Mouse (Mus musculus): Measurements from ENCODE around the gene Atad1. TPM values are rescaled to one million over a fixed set of nuclear protein-coding genes. Genes with fewer than 3 reads are reported as not detected.

Gene Atad1
- polyA plus RNA-seq, 1 experiment from 2014 or later: 54.5 TPM

DNA sequence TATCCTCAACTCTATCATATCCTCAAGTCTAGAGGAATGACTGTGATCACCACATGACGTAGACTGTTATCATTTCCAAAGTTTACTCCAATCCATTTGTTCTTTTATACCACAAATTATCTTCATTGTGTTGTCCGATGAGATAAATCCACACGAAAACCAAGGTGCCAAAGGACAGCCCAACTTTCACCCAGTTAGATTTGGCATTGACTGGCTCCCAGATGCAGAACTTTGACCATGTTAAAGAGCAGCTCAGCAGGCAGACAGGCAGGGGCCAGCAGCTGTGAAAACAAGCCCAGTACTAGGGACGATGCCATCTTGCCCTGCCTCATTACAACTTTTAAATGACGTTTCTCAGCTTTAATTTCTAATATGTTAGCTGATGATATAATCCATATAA, 80.2 kb downstream of the Atad1 start:
- no peak for ATAC-seq (ENCODE audit: insufficient number of reproducible peaks, low FRiP score, low TSS enrichment, low read depth)
- Histone ChIP-seq H3K9ac (no peak overlapping the region), H3K9me3 (no peaks in the 10 kb centered on the region), H3K4me3 (no peak overlapping the region), H3K4me1 (no peaks in the 10 kb centered on the region), H3K27me3 (no peaks in the 10 kb centered on the region), H3K27ac (no peak overlapping the region), H3K4me2 (no peak overlapping the region), H3K36me3 (peaks cover 23% of the 10 kb centered on the region; the same call in 1 of the 2 replicates)
- WGBS: 65% methylated on average over 5 of the region's 5 CpGs

GRCm38 (mm10) chr19:32653630-32654362, 85.8 kb downstream of the Atad1 start:
- H3K27ac ChIP-seq: no peak overlapping the region
- H3K27me3 ChIP-seq: no peaks in the 10 kb centered on the region
- 87% methylated on average over 7 of the region's 7 CpGs for WGBS
- no peaks in the 10 kb centered on the region for H3K4me1 ChIP-seq
- no peaks in the 10 kb centered on the region for H3K9me3 ChIP-seq
- H3K36me3 ChIP-seq: peaks cover 8% of the 10 kb centered on the region; the same call in 1 of the 2 replicates
- no peak overlapping the region for H3K4me2 ChIP-seq
- ATAC-seq (ENCODE audit: insufficient number of reproducible peaks, low FRiP score, low TSS enrichment, low read depth): no peak
- no peak overlapping the region for H3K4me3 ChIP-seq
- no peak overlapping the region for H3K9ac ChIP-seq

GRCm38 (mm10) chr19:32653122-32653521, 86.5 kb downstream of the Atad1 start:
- Histone ChIP-seq H3K4me2 (no peak overlapping the region), H3K4me3 (no peak overlapping the region), H3K9ac (no peak overlapping the region), H3K9me3 (no peaks in the 10 kb centered on the region), H3K4me1 (no peaks in the 10 kb centered on the region), H3K27ac (no peak overlapping the region), H3K36me3 (peaks cover 8% of the 10 kb centered on the region; the same call in 1 of the 2 replicates), H3K27me3 (no peaks in the 10 kb centered on the region)
- WGBS: 87% methylated on average over 5 of the region's 5 CpGs
- ATAC-seq (ENCODE audit: insufficient number of reproducible peaks, low FRiP score, low TSS enrichment, low read depth): no peak

- no peak for ATAC-seq (ENCODE audit: insufficient number of reproducible peaks, low FRiP score, low TSS enrichment, low read depth)
- H3K4me3 ChIP-seq: no peak overlapping the region
- no peak overlapping the region for H3K4me2 ChIP-seq
- H3K9ac ChIP-seq: no peak overlapping the region
- H3K4me1 ChIP-seq: no peaks in the 10 kb centered on the region
- no peaks in the 10 kb centered on the region for H3K9me3 ChIP-seq
- peaks cover 8% of the 10 kb centered on the region; the same call in 1 of the 2 replicates for H3K36me3 ChIP-seq
- no peak overlapping the region for H3K27ac ChIP-seq
- H3K27me3 ChIP-seq: no peaks in the 10 kb centered on the region
- 86% methylated on average over 5 of the region's 5 CpGs for WGBS
These were observed 88.5 kb downstream of the Atad1 start for GRCm38 (mm10) chr19:32651046-32651445.

- Histone ChIP-seq H3K9me3 (0 out of 2 replicates have a peak, but pooled peaks cover 5% of the 10 kb centered on the region), H3K27ac (no peak overlapping the region), H3K27me3 (no peaks in the 10 kb centered on the region), H3K36me3 (peaks cover 22% of the 10 kb centered on the region), H3K4me1 (no peaks in the 10 kb centered on the region), H3K9ac (no peak overlapping the region), H3K4me2 (no peak overlapping the region), H3K4me3 (no peak overlapping the region)
- no peak for ATAC-seq (ENCODE audit: insufficient number of reproducible peaks, low FRiP score, low TSS enrichment, low read depth)
- WGBS: 67% methylated on average over 10 of the region's 10 CpGs
These were observed 91.5 kb downstream of the Atad1 start for GRCm38 (mm10) chr19:32648019-32648571.

DNA sequence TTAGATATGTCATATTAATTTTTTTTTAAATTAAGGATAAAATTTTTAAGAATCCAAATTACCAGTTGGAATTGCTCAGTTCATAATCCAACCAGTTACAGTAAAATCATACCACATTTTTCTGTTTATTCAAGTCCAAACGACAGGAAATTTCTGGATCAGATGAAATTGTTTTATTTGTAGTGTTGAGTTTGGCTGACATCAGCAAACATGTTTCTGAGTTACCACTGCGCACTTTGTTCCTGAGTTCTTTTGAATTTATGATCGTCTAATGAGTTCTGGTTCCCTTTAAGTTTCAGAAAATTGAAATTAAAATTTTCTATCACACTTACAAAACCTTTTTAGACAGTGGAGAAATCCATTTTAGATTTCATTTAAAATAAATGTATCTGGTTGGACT, 93.2 kb downstream of the Atad1 start:
- no peak overlapping the region for H3K4me3 ChIP-seq

DNA sequence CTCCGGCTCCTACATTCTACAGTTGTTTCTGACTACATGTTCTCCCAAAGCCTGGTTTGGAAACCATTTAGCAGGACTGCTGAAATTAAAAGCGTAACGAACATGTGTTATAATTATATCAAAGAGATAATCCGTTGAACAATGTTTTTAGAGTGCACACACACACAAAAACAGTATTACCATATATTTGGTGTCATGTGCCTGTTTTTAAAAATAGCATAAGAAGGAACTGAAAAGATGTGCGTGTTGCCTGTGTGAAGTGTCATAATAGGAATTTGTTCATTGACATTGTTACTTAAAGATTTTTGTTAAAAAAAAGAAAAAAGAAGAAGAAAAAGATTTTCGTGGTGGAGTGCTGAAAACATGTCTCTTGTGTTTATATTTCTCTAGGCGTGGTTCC, 93.6 kb downstream of the Atad1 start:
- no peak overlapping the region for H3K27ac ChIP-seq
- H3K9ac ChIP-seq: no peak overlapping the region
- H3K9me3 ChIP-seq: 0 out of 2 replicates have a peak, but pooled peaks cover 5% of the 10 kb centered on the region
- no peak overlapping the region for H3K4me2 ChIP-seq
- no peak for ATAC-seq (ENCODE audit: insufficient number of reproducible peaks, low FRiP score, low TSS enrichment, low read depth)
- H3K4me3 ChIP-seq: no peak overlapping the region
- H3K27me3 ChIP-seq: no peaks in the 10 kb centered on the region
- 87% methylated on average over 7 of the region's 7 CpGs for WGBS
- 0 out of 2 replicates have a peak, but pooled peaks cover 2% of the 10 kb centered on the region for H3K4me1 ChIP-seq
- H3K36me3 ChIP-seq: peaks cover 36% of the 10 kb centered on the region

More for the DNA sequence above, 93.2 kb downstream of the Atad1 start:
- ATAC-seq (ENCODE audit: insufficient number of reproducible peaks, low FRiP score, low TSS enrichment, low read depth): no peak
- Histone ChIP-seq H3K4me2 (no peak overlapping the region), H3K4me1 (no peaks in the 10 kb centered on the region), H3K36me3 (peaks cover 32% of the 10 kb centered on the region), H3K27me3 (no peaks in the 10 kb centered on the region), H3K9ac (no peak overlapping the region), H3K9me3 (0 out of 2 replicates have a peak, but pooled peaks cover 5% of the 10 kb centered on the region), H3K27ac (no peak overlapping the region)
- WGBS: 81% methylated on average over 3 of the region's 3 CpGs

GRCm38 (mm10) chr19:32643642-32644041, 95.9 kb downstream of the Atad1 start:
- H3K9ac ChIP-seq: no peak overlapping the region
- no peaks in the 10 kb centered on the region for H3K27me3 ChIP-seq
- no peak overlapping the region for H3K27ac ChIP-seq
- H3K9me3 ChIP-seq: 0 out of 2 replicates have a peak, but pooled peaks cover 5% of the 10 kb centered on the region
- H3K4me1 ChIP-seq: 0 out of 2 replicates have a peak, but pooled peaks cover 2% of the 10 kb centered on the region
- no peak overlapping the region for H3K4me3 ChIP-seq
- 91% methylated on average over 3 of the region's 3 CpGs for WGBS
- ATAC-seq (ENCODE audit: insufficient number of reproducible peaks, low FRiP score, low TSS enrichment, low read depth): no peak
- H3K36me3 ChIP-seq: peaks cover 57% of the 10 kb centered on the region
- no peak overlapping the region for H3K4me2 ChIP-seq

DNA sequence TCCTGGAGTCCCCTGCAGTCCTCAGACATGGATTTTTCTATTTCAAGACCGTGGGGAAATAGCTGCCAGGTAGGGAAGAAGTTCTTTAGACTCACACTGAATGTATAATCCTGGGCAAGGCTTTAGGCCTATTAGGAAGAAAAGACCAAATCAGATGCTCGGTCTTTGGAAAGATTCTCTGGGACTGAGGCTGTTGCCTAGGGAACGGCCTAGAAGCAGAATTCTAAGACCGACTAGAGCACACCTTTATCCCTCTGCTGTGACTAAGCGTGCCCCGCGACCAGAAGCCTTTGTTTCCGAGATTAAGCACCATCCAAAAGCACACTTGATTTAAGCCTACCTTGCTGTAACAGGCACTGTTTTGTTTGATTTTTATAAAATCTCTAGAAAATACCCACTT, 97.6 kb downstream of the Atad1 start:
- H3K36me3 ChIP-seq: peaks cover 58% of the 10 kb centered on the region

GRCm38 (mm10) chr19:32641535-32641934, 98.1 kb downstream of the Atad1 start:
- H3K4me1 ChIP-seq: 0 out of 2 replicates have a peak, but pooled peaks cover 2% of the 10 kb centered on the region
- H3K27ac ChIP-seq: no peak overlapping the region
- H3K4me3 ChIP-seq: no peak overlapping the region
- peaks cover 62% of the 10 kb centered on the region for H3K36me3 ChIP-seq
- H3K9me3 ChIP-seq: 0 out of 2 replicates have a peak, but pooled peaks cover 5% of the 10 kb centered on the region
- ATAC-seq (ENCODE audit: insufficient number of reproducible peaks, low FRiP score, low TSS enrichment, low read depth): no peak
- no peak overlapping the region for H3K4me2 ChIP-seq
- H3K27me3 ChIP-seq: no peaks in the 10 kb centered on the region
- 88% methylated on average over 7 of the region's 7 CpGs for WGBS
- H3K9ac ChIP-seq: no peak overlapping the region

More for the DNA sequence above, 97.6 kb downstream of the Atad1 start:
- 89% methylated on average over 8 of the region's 8 CpGs for WGBS
- Histone ChIP-seq H3K9me3 (0 out of 2 replicates have a peak, but pooled peaks cover 5% of the 10 kb centered on the region), H3K9ac (no peak overlapping the region), H3K27ac (no peak overlapping the region), H3K4me2 (no peak overlapping the region), H3K4me3 (no peak overlapping the region), H3K4me1 (0 out of 2 replicates have a peak, but pooled peaks cover 2% of the 10 kb centered on the region), H3K27me3 (no peaks in the 10 kb centered on the region)
- no peak for ATAC-seq (ENCODE audit: insufficient number of reproducible peaks, low FRiP score, low TSS enrichment, low read depth)

DNA sequence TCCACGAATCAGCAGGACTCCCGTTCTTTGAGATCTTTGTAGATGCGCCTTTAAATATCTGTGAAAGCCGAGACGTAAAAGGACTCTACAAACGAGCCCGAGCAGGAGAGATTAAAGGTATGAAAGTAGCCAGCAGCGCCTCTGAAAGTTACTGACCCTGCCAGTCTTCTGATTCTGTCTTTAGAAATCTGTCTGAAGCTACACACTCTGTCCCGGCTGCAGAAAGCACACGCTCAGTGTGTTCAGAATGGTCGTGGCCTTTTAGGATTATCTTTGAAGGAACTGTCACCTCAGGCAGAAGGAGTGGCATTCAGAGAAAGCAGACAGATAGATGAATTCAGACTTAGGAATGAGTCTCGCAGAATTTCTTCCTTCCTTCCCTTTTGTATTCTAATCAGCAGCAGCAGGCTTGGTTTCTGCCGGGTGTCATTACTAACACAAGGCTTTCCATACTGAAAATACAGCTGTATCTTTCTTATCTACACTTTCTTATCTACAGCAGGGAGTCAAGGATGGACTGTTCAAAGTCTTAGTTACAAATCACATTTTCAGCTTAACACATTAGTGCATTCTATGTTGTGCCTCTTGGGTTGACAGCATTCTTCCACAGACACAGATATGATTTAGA, 101.2 kb downstream of the Atad1 start:
- Histone ChIP-seq H3K4me2 (no peak overlapping the region), H3K4me3 (no peak overlapping the region), H3K4me1 (0 out of 2 replicates have a peak, but pooled peaks cover 2% of the 10 kb centered on the region), H3K27ac (no peak overlapping the region), H3K27me3 (no peaks in the 10 kb centered on the region), H3K9me3 (0 out of 2 replicates have a peak, but pooled peaks cover 2% of the 10 kb centered on the region), H3K9ac (no peak overlapping the region), H3K36me3 (peaks cover 65% of the 10 kb centered on the region)
- WGBS: 48% methylated on average over 13 of the region's 13 CpGs
- ATAC-seq (ENCODE audit: insufficient number of reproducible peaks, low FRiP score, low TSS enrichment, low read depth): no peak

Measured in limb, embryonic 15.5 days (tissue).